ENCODE assay signal across 26 mouse cellular contexts in genomic region chr13:96173686-96174085, GRCm38 (mm10). TPM values are rescaled to one million over a fixed set of nuclear protein-coding genes. Genes with fewer than 3 reads are reported as not detected.
A peak's percentile ranks its signal among the peaks of the same experiment; 100 is the strongest.
DNase-seq lines count a peak whose midpoint lies in the region; TF ChIP-seq lines count a peak whose summit lies in the region.
"Had no signal": no experiment of that assay in that cellular context is flagged by ENCODE, and none has a peak within 500 bp of the region (broad histone marks: within the 10 kb centered on the region; RNA-seq: fewer than 3 reads in every experiment).

No protein-coding gene starts in this region.

- intact Hi-C loops in heart, adult 2 months (cut with DNase I) = no loop called here

- H3K79me2 ChIP-seq in heart, adult 2 months (replicated peaks; ENCODE audit: control insufficient read depth, insufficient read depth, low read length) = no peaks in the 10 kb centered on the region

- TF ChIP-seq EP300 in heart, adult 2 months (IDR thresholded peaks at IDR 0.05; ENCODE audit: insufficient read depth, low read depth, low read length) = no peak

- no peaks in the 10 kb centered on the region for H3K36me3 ChIP-seq in heart, adult 2 months (ENCODE audit: control insufficient read depth, insufficient read depth, low read length)
- H3K36me3 ChIP-seq: embryonic facial prominence, embryonic 12.5 days; G1E; hindbrain, embryonic 12.5 days; intestine, embryonic 15.5 days; liver, embryonic 12.5 days; midbrain, embryonic 12.5 days; neural tube, embryonic 12.5 days had no signal

- no peaks in the 10 kb centered on the region for H3K4me1 ChIP-seq in heart, adult 2 months (ENCODE audit: control insufficient read depth, insufficient read depth, low read length)
- H3K4me1 ChIP-seq: liver, embryonic 12.5 days; megakaryocyte, embryonic 14.5 days; midbrain, embryonic 12.5 days; neural tube, embryonic 12.5 days had no signal

- DNase-seq in heart, adult 2 months = peak; percentile 6 to 20
- DNase-seq in heart, adult 11 months = no peak
- DNase-seq in ES-CJ7 (ENCODE audit: low read depth, low spot score) = peak; percentile 4
- DNase-seq in adrenal gland, adult 2 months = peak; percentile 68
- DNase-seq in adrenal gland, postnatal 36 days = peak; percentile 37 to 54
- DNase-seq in right cerebral cortex, postnatal 14 days = no peak
- DNase-seq: B cell, adult 2 months; cerebellum, adult 2 months; cerebellum, postnatal 36 days; embryo, embryonic 11 days; kidney, adult 2 months; kidney, postnatal 36 days; liver, postnatal 0 days; lung, postnatal 4 days had no signal

- no peak overlapping the region for H3K27ac ChIP-seq in heart, adult 2 months
- H3K27ac ChIP-seq: embryonic facial prominence, embryonic 12.5 days; gastrocnemius, adult 2 months; hindbrain, embryonic 12.5 days; hindbrain, postnatal 0 days; intestine, embryonic 15.5 days; layer of hippocampus, adult 2 months; liver, embryonic 12.5 days; midbrain, embryonic 12.5 days; neural tube, embryonic 12.5 days had no signal

- no peak for TF ChIP-seq POLR2A in heart, adult 2 months (IDR thresholded peaks at IDR 0.05; ENCODE audit: insufficient read depth, low read depth, low read length)

- no peak for TF ChIP-seq CTCF in heart, adult 2 months (IDR thresholded peaks at IDR 0.05)

- H3K27me3 ChIP-seq in heart, adult 2 months (ENCODE audit: control insufficient read depth, insufficient read depth, low read length) = no peaks in the 10 kb centered on the region
- H3K27me3 ChIP-seq: embryonic facial prominence, embryonic 12.5 days; hindbrain, embryonic 12.5 days; intestine, embryonic 15.5 days; liver, embryonic 12.5 days; midbrain, embryonic 12.5 days; neural tube, embryonic 12.5 days had no signal

- WGBS in heart, adult 2 months = 28% methylated on average over 3 of the region's 3 CpGs

- no peak overlapping the region for H3K4me3 ChIP-seq in heart, adult 2 months
- H3K4me3 ChIP-seq: embryonic facial prominence, embryonic 12.5 days; gastrocnemius, adult 2 months; hindbrain, embryonic 12.5 days; intestine, embryonic 15.5 days; layer of hippocampus, adult 2 months; liver, embryonic 12.5 days; megakaryocyte, embryonic 14.5 days; midbrain, embryonic 12.5 days; myocyte; neural tube, embryonic 12.5 days had no signal

- H3K9ac ChIP-seq in heart, adult 2 months (ENCODE audit: low read depth, low read length) = no peak overlapping the region
- H3K9ac ChIP-seq: embryonic facial prominence, embryonic 12.5 days; hindbrain, embryonic 12.5 days; intestine, embryonic 15.5 days; liver, embryonic 12.5 days; liver, postnatal 0 days; midbrain, embryonic 12.5 days; neural tube, embryonic 12.5 days had no signal

RNA-seq across cellular contexts. Expression of gene Sv2c, which starts 41.3 kb away (rescaled TPM):
- total RNA-seq in heart, adult 2 months (2021) = under 1 TPM; 0.23 to 0.48 TPM
- 0.41 and 0.44 TPM in 2 replicates for polyA plus RNA-seq in heart, adult 2 months (2012; rRNA removed)
- 1 to 10 TPM in 1 of 2 experiments, under 1 TPM in 1; 0.89 to 1.1 TPM for total RNA-seq in adrenal gland, adult 2 months (2021)
- 0.12 and 0.27 TPM in 2 replicates for polyA plus RNA-seq in adrenal gland, adult 2 months (2012; rRNA removed)
- 1 to 10 TPM; 1.3 to 2.8 TPM for total RNA-seq in adrenal gland, postnatal 36 days (2021)
- polyA plus RNA-seq: myocyte had no signal

Comparison
In these comparisons a context has a peak if more than half of its experiments do, and no peak if none do; other contexts are left out.
1. DNase-seq: peak in heart, adult 2 months (2 of 2), ES-CJ7 (single experiment), adrenal gland, adult 2 months (single experiment) and adrenal gland, postnatal 36 days (2 of 2); none in heart, adult 11 months (single experiment) and right cerebral cortex, postnatal 14 days (single experiment).